Mouse (Mus musculus) lung, adult 2 months (tissue): ENCODE measurements at regions not wholly inside any gene's neighbourhood (a gene's known extent, or its start where the extent isn't known, plus 50 kb on each side); places are given as distances from the start of the nearest gene placed in this dataset.

Experiments used
- CTCF ChIP-seq: fragments of 200-500 bp; IDR thresholded peaks from 2 replicates; pipeline ENCODE4 v1.5.1; 2011; ENCODE audit warnings: mild to moderate bottlenecking, low read length, control low read depth; ENCODE audit not compliant: insufficient read depth
- POLR2A ChIP-seq: fragments of 200-500 bp; IDR thresholded peaks from 2 replicates; pipeline ENCODE4 v1.6.1; 2011; ENCODE audit warnings: low read depth, mild to moderate bottlenecking, control low read depth, low read length, borderline replicate concordance; ENCODE audit errors: extremely low read depth

- TF ChIP-seq CTCF (no peak), POLR2A (no peak; the same call in 1 of the 2 replicates)
These were observed 51.8 kb upstream of the Cdkn2aipnl start for GRCm38 (mm10) chr11:51915656-51916032.
